In the genomic region with DNA sequence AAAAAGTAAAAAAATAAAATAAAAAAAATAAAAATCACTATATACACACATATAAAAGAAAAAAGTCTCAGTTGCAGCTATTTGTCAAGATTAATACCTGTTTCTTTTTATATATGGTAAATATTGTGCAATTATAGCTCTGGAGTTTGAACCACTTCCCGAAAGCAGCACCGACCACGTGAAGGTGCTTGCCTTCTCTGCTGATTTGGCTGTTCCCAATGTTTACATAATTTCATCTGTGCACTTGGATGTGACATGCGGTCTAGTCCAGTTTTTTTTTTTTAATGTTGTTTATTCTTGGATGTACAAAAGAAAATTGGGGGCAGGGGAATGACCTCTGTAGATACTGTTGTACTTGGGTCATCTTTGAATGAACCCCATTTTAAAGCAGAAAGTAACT, we compare ENCODE assay signal across 11 mouse cellular contexts. TPM values are rescaled to one million over a fixed set of nuclear protein-coding genes. Genes with fewer than 3 reads are reported as not detected.
DNase-seq lines count a peak whose midpoint lies in the region; ATAC-seq lines count a peak whose summit lies in the region.
"Had no signal": no experiment of that assay in that cellular context is flagged by ENCODE, and none has a peak within 500 bp of the region (broad histone marks: within the 10 kb centered on the region; RNA-seq: fewer than 3 reads in every experiment).

No protein-coding gene starts in this region.

- peaks cover 95% of the 10 kb centered on the region for H3K27me3 ChIP-seq in forebrain, embryonic 10.5 days (ENCODE audit: poor library complexity, severe bottlenecking)
- H3K27me3 ChIP-seq in forebrain, embryonic 12.5 days = peaks cover 73% of the 10 kb centered on the region
- H3K27me3 ChIP-seq in liver, embryonic 15.5 days = peaks cover 89% of the 10 kb centered on the region
- peaks cover 3% of the 10 kb centered on the region; the same call in 1 of the 2 replicates for H3K27me3 ChIP-seq in neural tube, embryonic 14.5 days (ENCODE audit: control insufficient read depth, insufficient read depth, low read length)

- no peak overlapping the region for H3K4me2 ChIP-seq in forebrain, embryonic 12.5 days
- no peak overlapping the region for H3K4me2 ChIP-seq in liver, embryonic 15.5 days
- H3K4me2 ChIP-seq in neural tube, embryonic 14.5 days (ENCODE audit: low read depth, low read length) = peak overlapping the region; percentile 84

- no peak for ATAC-seq in forebrain, embryonic 12.5 days (ENCODE audit: low FRiP score)
- ATAC-seq in liver, embryonic 15.5 days (ENCODE audit: insufficient read depth) = no peak
- no peak for ATAC-seq in neural tube, embryonic 14.5 days (ENCODE audit: low read depth)

- H3K4me3 ChIP-seq in forebrain, embryonic 10.5 days = peak overlapping the region; percentile 87; the same call in 1 of the 2 replicates
- no peak overlapping the region; the same call in 1 of the 2 replicates for H3K4me3 ChIP-seq in forebrain, embryonic 12.5 days (replicated peaks)
- H3K4me3 ChIP-seq in liver, embryonic 15.5 days (replicated peaks) = no peak overlapping the region
- peak overlapping the region; percentile 97; the same call in 1 of the 2 replicates for H3K4me3 ChIP-seq in neural tube, embryonic 14.5 days (ENCODE audit: low read depth, low read length)

- 63% methylated on average over 4 of the region's 4 CpGs for WGBS in forebrain, embryonic 10.5 days
- WGBS in forebrain, embryonic 12.5 days = 62% methylated on average over 4 of the region's 4 CpGs
- 28% methylated on average over 4 of the region's 4 CpGs for WGBS in liver, embryonic 15.5 days (ENCODE audit: insufficient replicate concordance)
- WGBS in neural tube, embryonic 14.5 days = 43% methylated on average over 4 of the region's 4 CpGs

- DNase-seq in forebrain, embryonic 10.5 days (ENCODE audit: extremely low spot score, low spot score) = no peak
- peak; percentile 53 for DNase-seq in lung, postnatal 36 days
- no peak for DNase-seq in lung, postnatal 25 days (ENCODE audit: low spot score)
- DNase-seq in testis, postnatal 10 days (ENCODE audit: low spot score) = no peak
- no peak for DNase-seq in urinary bladder, postnatal 14 days (ENCODE audit: low spot score)
- DNase-seq: gastrocnemius, postnatal 36 days; lung, postnatal 14 days had no signal

- no peak overlapping the region for H3K9ac ChIP-seq in forebrain, embryonic 12.5 days
- no peak overlapping the region for H3K9ac ChIP-seq in liver, embryonic 15.5 days
- H3K9ac ChIP-seq in neural tube, embryonic 14.5 days (replicated peaks; ENCODE audit: low read depth, low read length) = no peak overlapping the region

- H3K36me3 ChIP-seq in forebrain, embryonic 10.5 days (replicated peaks) = no peaks in the 10 kb centered on the region
- H3K36me3 ChIP-seq in forebrain, embryonic 12.5 days (replicated peaks) = no peaks in the 10 kb centered on the region
- H3K36me3 ChIP-seq in liver, embryonic 15.5 days (replicated peaks) = no peaks in the 10 kb centered on the region
- no peaks in the 10 kb centered on the region for H3K36me3 ChIP-seq in neural tube, embryonic 14.5 days (ENCODE audit: control insufficient read depth, insufficient read depth, low read length)
- H3K36me3 ChIP-seq: G1E had no signal

- no peaks in the 10 kb centered on the region for H3K9me3 ChIP-seq in forebrain, embryonic 10.5 days
- no peaks in the 10 kb centered on the region for H3K9me3 ChIP-seq in forebrain, embryonic 12.5 days
- no peaks in the 10 kb centered on the region for H3K9me3 ChIP-seq in liver, embryonic 15.5 days (replicated peaks)
- no peaks in the 10 kb centered on the region for H3K9me3 ChIP-seq in neural tube, embryonic 14.5 days (ENCODE audit: control insufficient read depth, low read length)

- H3K4me1 ChIP-seq in forebrain, embryonic 10.5 days = peaks cover 60% of the 10 kb centered on the region
- peaks cover 67% of the 10 kb centered on the region for H3K4me1 ChIP-seq in forebrain, embryonic 12.5 days
- peaks cover 13% of the 10 kb centered on the region for H3K4me1 ChIP-seq in liver, embryonic 15.5 days (replicated peaks)
- H3K4me1 ChIP-seq in neural tube, embryonic 14.5 days (ENCODE audit: control insufficient read depth, insufficient read depth, low read length) = peaks cover 23% of the 10 kb centered on the region

- no peak overlapping the region for H3K27ac ChIP-seq in forebrain, embryonic 10.5 days
- no peak overlapping the region for H3K27ac ChIP-seq in forebrain, embryonic 12.5 days
- 0 out of 2 replicates have a peak overlapping the region, but pooled peaks have one; percentile 26 for H3K27ac ChIP-seq in liver, embryonic 15.5 days (replicated peaks)
- no peak overlapping the region for H3K27ac ChIP-seq in neural tube, embryonic 14.5 days (ENCODE audit: low read depth, low read length)

RNA-seq across cellular contexts. Expression of a gene that starts 3.0 kb away (rescaled TPM):
- polyA plus RNA-seq in forebrain, embryonic 10.5 days (2016; fragmentation: Nextera tagmentation; extraction: Ambion mirVana) = 0.96 and 0.98 TPM in 2 replicates
- polyA plus RNA-seq in forebrain, embryonic 12.5 days (2016; fragmentation: Nextera tagmentation; extraction: Ambion mirVana) = 4.8 and 5.4 TPM in 2 replicates
- polyA plus RNA-seq in liver, embryonic 15.5 days (2015; fragmentation: Nextera tagmentation; extraction: Ambion mirVana) = 1.3 and 1.4 TPM in 2 replicates
- polyA plus RNA-seq in neural tube, embryonic 14.5 days (2014; fragmentation: Nextera tagmentation; extraction: Ambion mirVana) = 19.6 and 25.8 TPM in 2 replicates

RNA-seq across cellular contexts. Expression of a gene that starts 22.6 kb away (rescaled TPM):
- polyA plus RNA-seq in forebrain, embryonic 10.5 days (2016; fragmentation: Nextera tagmentation; extraction: Ambion mirVana) = 21.2 and 22.7 TPM in 2 replicates
- polyA plus RNA-seq in forebrain, embryonic 12.5 days (2016; fragmentation: Nextera tagmentation; extraction: Ambion mirVana) = 14.5 and 14.7 TPM in 2 replicates
- polyA plus RNA-seq in liver, embryonic 15.5 days (2015; fragmentation: Nextera tagmentation; extraction: Ambion mirVana) = 7.8 and 8.6 TPM in 2 replicates
- 15.3 and 18.6 TPM in 2 replicates for polyA plus RNA-seq in neural tube, embryonic 14.5 days (2014; fragmentation: Nextera tagmentation; extraction: Ambion mirVana)

Comparison
In these comparisons a context has a peak if more than half of its experiments do, and no peak if none do; other contexts are left out.
1. H3K4me3 ChIP-seq: peak in forebrain, embryonic 10.5 days (single experiment) and neural tube, embryonic 14.5 days (single experiment); none in forebrain, embryonic 12.5 days (single experiment) and liver, embryonic 15.5 days (single experiment).